Mouse (Mus musculus): Measurements from ENCODE around the gene Tnfrsf14.

The Tnfrsf14 gene

GRCm38 (mm10) chr4:154948066-154948939 lies 19.9 kb upstream of the Tnfrsf14 start:
- no peak for DNase-seq

- peak; percentile 87 for DNase-seq
These were observed 18.0 kb upstream of the Tnfrsf14 start for GRCm38 (mm10) chr4:154946319-154946718.

- peak; percentile 88 for DNase-seq
These were observed 15.8 kb upstream of the Tnfrsf14 start for GRCm38 (mm10) chr4:154944121-154944590.

- DNase-seq = no peak
These were observed 15.1 kb upstream of the Tnfrsf14 start for GRCm38 (mm10) chr4:154943323-154944039.

GRCm38 (mm10) chr4:154942632-154943322 lies 14.4 kb upstream of the Tnfrsf14 start:
- DNase-seq = no peak

- no peak for DNase-seq
These were observed 13.5 kb upstream of the Tnfrsf14 start for GRCm38 (mm10) chr4:154941831-154942230.

- DNase-seq = no peak
These were observed 11.8 kb upstream of the Tnfrsf14 start for GRCm38 (mm10) chr4:154940156-154940555.

- DNase-seq = no peak
These were observed 9.4 kb upstream of the Tnfrsf14 start for GRCm38 (mm10) chr4:154937746-154938145.

GRCm38 (mm10) chr4:154936542-154937255 lies 8.3 kb upstream of the Tnfrsf14 start:
- no peak for DNase-seq

- no peak for DNase-seq
These were observed 7.4 kb upstream of the Tnfrsf14 start for GRCm38 (mm10) chr4:154935788-154936187.

GRCm38 (mm10) chr4:154934800-154935199 lies 6.4 kb upstream of the Tnfrsf14 start:
- no peak for DNase-seq

GRCm38 (mm10) chr4:154933306-154933907 lies 5.0 kb upstream of the Tnfrsf14 start:
- no peak for DNase-seq

- no peak for DNase-seq
These were observed 811 bp upstream of the Tnfrsf14 start for GRCm38 (mm10) chr4:154929088-154929660.

- DNase-seq = peak; percentile 45
These were observed 445 bp downstream of the Tnfrsf14 start for GRCm38 (mm10) chr4:154927899-154928337.

- no peak for DNase-seq
These were observed 1.1 kb downstream of the Tnfrsf14 start for GRCm38 (mm10) chr4:154926969-154927898.

- DNase-seq = no peak
These were observed 3.0 kb downstream of the Tnfrsf14 start for GRCm38 (mm10) chr4:154925413-154925812.

GRCm38 (mm10) chr4:154922931-154923330 lies 5.4 kb downstream of the Tnfrsf14 start:
- DNase-seq = no peak

- DNase-seq = no peak
These were observed 6.1 kb downstream of the Tnfrsf14 start for GRCm38 (mm10) chr4:154922291-154922690.

GRCm38 (mm10) chr4:154916662-154917061 lies 11.7 kb downstream of the Tnfrsf14 start:
- DNase-seq = no peak

GRCm38 (mm10) chr4:154915286-154915685 lies 13.1 kb downstream of the Tnfrsf14 start:
- DNase-seq = no peak

Measured in kidney, postnatal 14 days (tissue).